Mouse (Mus musculus) activated CD4-positive, CD25-positive, alpha-beta regulatory T cell, adult 4 months (primary cell): ENCODE results near the gene Wdr66. TPM values are rescaled to one million over a fixed set of nuclear protein-coding genes. Genes with fewer than 3 reads are reported as not detected.

Source experiments
- ATAC-seq: one replicate; pipeline ENCODE4 v1.8.0; 2017
- polyA plus RNA-seq, 2 experiments: library from polyadenylated mRNA; unstranded; fragments of 100-300 nt; shearing (Covaris generic); gene quantifications; one replicate each; pipeline ENCODE4 v1.2.1; 2017

The Wdr66 gene
- polyA plus RNA-seq, 2 experiments from 2014 or later: 0.54 to 1.4 TPM

DNA sequence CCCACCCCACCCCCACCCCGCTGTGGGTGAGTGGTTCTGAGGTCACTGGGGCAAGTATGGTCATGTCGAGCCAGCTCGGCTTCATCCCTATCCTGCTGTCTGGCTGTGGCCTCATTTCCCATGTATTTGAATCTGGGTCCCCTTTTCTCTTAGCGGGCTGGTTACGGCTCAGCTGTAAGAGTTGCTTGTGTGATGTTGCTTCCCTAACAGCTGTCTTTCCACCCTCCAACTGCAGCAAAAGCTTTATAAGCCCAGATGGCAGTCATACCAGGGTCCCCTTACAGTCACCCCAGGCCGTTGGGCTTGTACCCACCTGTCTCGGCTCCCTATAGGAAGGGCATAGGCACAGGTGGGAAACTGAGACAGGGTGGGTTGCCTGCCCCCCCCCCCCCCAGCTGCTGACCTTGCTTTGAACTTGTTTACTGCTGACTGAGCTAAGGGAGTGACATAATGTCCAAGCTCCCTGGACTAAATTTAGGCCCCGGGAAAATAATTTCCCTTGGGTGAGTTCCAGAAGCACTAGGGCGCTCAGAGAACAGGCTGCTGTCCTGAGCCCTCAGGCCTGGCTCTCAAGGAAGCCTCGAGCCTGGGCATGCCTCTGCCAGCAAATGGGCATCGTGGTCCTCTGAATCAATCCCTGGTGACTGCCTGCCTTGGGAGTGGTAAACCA, 112.5 kb downstream of the Wdr66 start:
- no peak for ATAC-seq

DNA sequence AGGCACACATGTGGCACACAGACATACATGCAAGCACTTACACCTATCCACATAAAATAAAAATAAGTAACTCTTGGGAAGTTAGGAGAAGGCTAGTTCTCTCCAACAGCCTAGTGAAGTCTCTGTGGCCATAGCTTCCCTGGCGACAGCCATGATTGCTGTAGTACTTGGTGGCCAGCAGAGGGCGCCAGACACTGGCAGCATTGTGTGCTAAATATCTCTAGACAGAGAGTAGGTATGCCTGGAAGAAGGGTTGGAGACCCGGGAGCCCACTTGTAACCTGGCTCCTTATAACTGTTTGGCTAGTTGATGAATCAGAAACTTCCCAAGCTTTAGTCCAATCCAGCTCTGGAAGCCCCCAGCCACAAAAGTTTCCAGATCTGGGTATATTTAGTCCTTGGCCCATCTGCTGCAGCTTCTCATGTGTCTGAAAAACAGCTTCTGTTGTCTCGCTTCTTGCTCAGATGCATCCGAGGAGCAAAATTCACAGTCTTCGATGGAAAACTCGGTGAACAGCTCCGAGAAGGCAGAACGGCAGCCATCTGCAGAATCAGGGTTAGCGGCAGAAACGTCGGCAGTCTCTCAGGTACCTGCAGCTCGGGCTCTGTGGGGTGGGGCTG, 117.1 kb downstream of the Wdr66 start:
- no peak for ATAC-seq

DNA sequence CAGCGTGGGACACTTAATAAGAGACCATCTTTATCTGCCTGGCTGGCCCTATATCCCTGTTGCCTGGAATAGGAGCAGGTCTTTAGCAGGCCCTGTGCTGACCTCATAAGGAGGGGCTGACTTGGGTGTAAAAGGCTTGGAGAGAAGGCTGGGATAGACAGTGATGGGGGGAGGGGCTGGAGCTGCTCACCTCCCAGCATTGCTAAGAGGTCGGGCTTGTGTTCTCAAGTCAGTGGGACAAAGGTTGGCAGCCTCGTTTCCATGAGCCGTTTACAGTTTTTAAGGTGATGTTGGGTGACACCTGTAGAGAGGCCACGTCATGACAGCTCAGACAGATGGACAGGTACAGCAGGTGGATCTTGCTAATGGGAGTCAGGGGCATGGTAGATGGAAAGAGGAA, 118.1 kb downstream of the Wdr66 start:
- ATAC-seq: no peak

DNA sequence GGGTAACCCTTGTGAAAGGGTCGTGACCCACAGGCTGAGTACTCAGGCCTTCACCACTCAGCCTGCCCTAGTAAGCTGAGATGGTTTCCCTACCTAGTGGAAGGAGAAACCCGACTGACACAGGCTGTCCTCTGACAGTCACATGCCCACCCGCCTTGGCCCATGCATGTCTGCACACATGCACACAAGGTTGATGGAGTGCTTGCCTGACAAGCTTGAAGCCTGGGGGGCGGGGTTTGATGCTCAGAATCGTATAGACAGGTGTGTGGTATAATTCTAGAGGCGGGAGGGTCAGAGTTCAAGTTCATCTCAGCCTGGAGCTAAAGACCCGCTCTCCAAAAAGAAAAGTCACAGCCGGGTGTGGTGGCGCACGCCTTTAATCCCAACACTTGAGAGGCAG, 123.4 kb downstream of the Wdr66 start:
- ATAC-seq: no peak

DNA sequence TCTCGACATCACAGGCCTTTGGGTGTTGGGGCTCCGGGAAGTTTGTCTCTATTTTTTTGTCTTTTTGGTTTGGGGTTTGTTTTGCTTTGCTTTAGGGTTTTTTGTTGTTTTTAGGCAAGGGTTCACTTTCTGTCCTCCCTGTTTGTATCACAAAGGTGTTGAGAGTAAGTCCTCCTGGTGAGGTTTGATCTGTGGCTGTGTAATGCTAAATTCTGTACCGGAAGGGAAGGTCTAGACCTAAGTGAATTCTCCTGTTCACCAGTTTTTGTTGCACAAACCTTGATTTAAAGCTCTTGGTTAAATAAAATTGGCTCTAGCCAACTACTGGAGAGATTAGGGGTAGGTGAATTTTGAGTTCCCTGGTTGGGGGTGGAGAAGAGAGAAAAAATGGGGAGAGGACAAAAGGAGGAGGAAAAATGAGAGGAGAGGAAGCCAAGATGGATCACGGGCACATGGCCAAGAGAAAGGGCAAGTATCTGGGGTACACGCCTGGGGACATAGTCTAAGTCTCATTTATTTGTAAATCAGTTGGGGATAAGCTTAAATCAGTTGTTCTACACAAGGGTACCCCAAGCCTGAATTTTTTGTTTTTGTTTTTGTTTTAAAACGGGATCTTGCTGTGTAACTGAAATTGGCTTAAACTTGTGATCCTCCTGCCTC, 124.0 kb downstream of the Wdr66 start:
- ATAC-seq: no peak

DNA sequence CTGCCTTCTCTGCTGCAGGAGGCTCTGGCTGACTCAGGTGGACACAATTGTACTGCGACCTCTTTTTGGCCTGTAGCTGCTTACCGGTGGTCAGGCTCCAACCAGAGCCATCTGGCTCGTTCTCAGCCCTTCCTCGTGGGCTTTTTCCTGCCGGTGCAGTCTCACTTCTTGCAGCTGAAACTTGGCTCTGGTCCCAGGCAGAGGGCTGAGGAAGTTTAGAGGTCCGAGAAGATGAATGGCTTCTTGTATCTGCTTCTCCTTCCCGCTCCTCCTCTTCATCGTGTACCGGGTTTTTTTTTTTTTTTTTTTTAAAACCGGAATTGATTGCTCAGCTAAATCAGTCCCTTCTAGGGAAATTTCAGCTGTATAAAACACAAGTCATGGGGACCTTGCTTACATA, 124.7 kb downstream of the Wdr66 start:
- no peak for ATAC-seq

Other genes with a start within 250 kb of the Wdr66 start
- 1 to 10 TPM; 8.1 to 9.4 TPM for gene Orai1, start 237.0 kb upstream of the Wdr66 start, polyA plus RNA-seq
- gene Morn3, start 205.1 kb upstream of the Wdr66 start, polyA plus RNA-seq: 1 to 10 TPM; 3.2 to 4.9 TPM
- 1 to 10 TPM; 2.2 to 2.3 TPM for gene Tmem120b, start 183.7 kb upstream of the Wdr66 start, polyA plus RNA-seq
- 10 to 100 TPM; 54.3 to 75.1 TPM for gene Rhof, start 119.4 kb upstream of the Wdr66 start, polyA plus RNA-seq
- 10 to 100 TPM; 12.5 to 12.9 TPM for gene Setd1b, start 109.9 kb upstream of the Wdr66 start, polyA plus RNA-seq
- gene Psmd9, start 82.7 kb upstream of the Wdr66 start, polyA plus RNA-seq: 10 to 100 TPM; 31.6 to 42.2 TPM
- not detected for gene Hpd, start 69.4 kb upstream of the Wdr66 start, polyA plus RNA-seq
- gene Bcl7a, start 91.7 kb downstream of the Wdr66 start, polyA plus RNA-seq: 1 to 10 TPM; 5.3 to 6.0 TPM
- 10 to 100 TPM; 14.7 to 17.5 TPM for gene Mlxip, start 142.7 kb downstream of the Wdr66 start, polyA plus RNA-seq
- gene Lrrc43, start 237.2 kb downstream of the Wdr66 start, polyA plus RNA-seq: not detected
- not detected for gene Il31, start 237.4 kb downstream of the Wdr66 start, polyA plus RNA-seq